Mouse (Mus musculus): ENCODE data around the gene Bcap31. TPM values are rescaled to one million over a fixed set of nuclear protein-coding genes. Genes with fewer than 3 reads are reported as not detected.

Gene Bcap31
- polyA plus RNA-seq, 1 experiment from 2014 or later = 117 TPM

GRCm38 (mm10) chrX:73653392-73653791, 62.6 kb downstream of the Bcap31 start:
- ATAC-seq (ENCODE audit: low FRiP score) = no peak
- Histone ChIP-seq H3K27me3 (no peaks in the 10 kb centered on the region), H3K4me3 (replicated peaks) (no peak overlapping the region), H3K9me3 (no peaks in the 10 kb centered on the region), H3K27ac (no peak overlapping the region), H3K4me2 (no peak overlapping the region), H3K4me1 (peaks cover 2% of the 10 kb centered on the region; the same call in 1 of the 2 replicates), H3K9ac (no peak overlapping the region), H3K36me3 (replicated peaks) (no peaks in the 10 kb centered on the region)
- WGBS = 83% methylated on average over 6 of the region's 6 CpGs

GRCm38 (mm10) chrX:73650869-73651268, 65.1 kb downstream of the Bcap31 start:
- Histone ChIP-seq H3K36me3 (replicated peaks) (no peaks in the 10 kb centered on the region), H3K9me3 (no peaks in the 10 kb centered on the region), H3K4me3 (replicated peaks) (no peak overlapping the region), H3K9ac (no peak overlapping the region), H3K27me3 (no peaks in the 10 kb centered on the region), H3K4me2 (no peak overlapping the region), H3K4me1 (no peaks in the 10 kb centered on the region), H3K27ac (no peak overlapping the region)
- no peak for ATAC-seq (ENCODE audit: low FRiP score)
- WGBS = 72% methylated on average over 3 of the region's 3 CpGs

GRCm38 (mm10) chrX:73645121-73645520, 70.9 kb downstream of the Bcap31 start:
- Histone ChIP-seq H3K4me1 (no peaks in the 10 kb centered on the region), H3K9ac (no peak overlapping the region), H3K36me3 (replicated peaks) (no peaks in the 10 kb centered on the region), H3K9me3 (no peaks in the 10 kb centered on the region), H3K27me3 (peaks cover 21% of the 10 kb centered on the region), H3K4me3 (replicated peaks) (no peak overlapping the region), H3K27ac (no peak overlapping the region), H3K4me2 (no peak overlapping the region)
- 27% methylated on average over 4 of the region's 4 CpGs for WGBS
- ATAC-seq (ENCODE audit: low FRiP score) = no peak

GRCm38 (mm10) chrX:73639901-73640469, 76.0 kb downstream of the Bcap31 start:
- Histone ChIP-seq H3K27ac (no peak overlapping the region), H3K9ac (no peak overlapping the region), H3K4me1 (peaks cover 4% of the 10 kb centered on the region; the same call in 1 of the 2 replicates), H3K9me3 (no peaks in the 10 kb centered on the region), H3K4me2 (peak overlapping the region; percentile 50), H3K4me3 (replicated peaks) (peak overlapping the region; percentile 33), H3K36me3 (replicated peaks) (no peaks in the 10 kb centered on the region), H3K27me3 (peaks cover 71% of the 10 kb centered on the region)
- WGBS = 25% methylated on average over 28 of the region's 41 CpGs
- ATAC-seq (ENCODE audit: low FRiP score) = no peak

- 19% methylated on average over 28 of the region's 28 CpGs for WGBS
- peak within 1 kb of the TSS; percentile 38; the same call in 1 of the 2 replicates for H3K9ac ChIP-seq
- H3K9me3 ChIP-seq = no peaks in the 10 kb centered on the region
- no peak within 1 kb of the TSS for H3K27ac ChIP-seq
- peak within 1 kb of the TSS; percentile 50 for H3K4me2 ChIP-seq
- H3K27me3 ChIP-seq = peaks cover 78% of the 10 kb centered on the region
- H3K4me1 ChIP-seq = peaks cover 4% of the 10 kb centered on the region; the same call in 1 of the 2 replicates
- ATAC-seq (ENCODE audit: low FRiP score) = peak; percentile 59; the same call in 1 of the 2 replicates
- H3K36me3 ChIP-seq (replicated peaks) = no peaks in the 10 kb centered on the region
- H3K4me3 ChIP-seq (replicated peaks) = peak within 1 kb of the TSS; percentile 33
Observed at GRCm38 (mm10) chrX:73639255-73639675, 76.7 kb downstream of the Bcap31 start, which contains the start of gene Dusp9. Gene Dusp9 (plus strand): TSS chrX:73639419.

- WGBS = 19% methylated on average over 19 of the region's 19 CpGs
- H3K36me3 ChIP-seq (replicated peaks) = no peaks in the 10 kb centered on the region
- ATAC-seq (ENCODE audit: low FRiP score) = peak; percentile 28; the same call in 1 of the 2 replicates
- H3K4me2 ChIP-seq = peak overlapping the region; percentile 56
- H3K27me3 ChIP-seq = peaks cover 82% of the 10 kb centered on the region
- H3K4me1 ChIP-seq = peaks cover 4% of the 10 kb centered on the region; the same call in 1 of the 2 replicates
- no peak overlapping the region for H3K9ac ChIP-seq
- H3K27ac ChIP-seq = no peak overlapping the region
- H3K9me3 ChIP-seq = no peaks in the 10 kb centered on the region
- H3K4me3 ChIP-seq (replicated peaks) = peak overlapping the region; percentile 31
Observed at GRCm38 (mm10) chrX:73637415-73637814, 78.6 kb downstream of the Bcap31 start.

Other genes starting within 250 kb of the Bcap31 start
- gene Bgn, start 232.6 kb downstream of the Bcap31 start, polyA plus RNA-seq (2016; fragmentation: Nextera tagmentation; extraction: Ambion mirVana) = 21.4 and 21.5 TPM in 2 replicates
- 0.74 and 0.78 TPM in 2 replicates for gene Atp2b3, start 213.1 kb downstream of the Bcap31 start, polyA plus RNA-seq (2016; fragmentation: Nextera tagmentation; extraction: Ambion mirVana)
- 3.7 and 5.4 TPM in 2 replicates for gene Dusp9, start 76.8 kb downstream of the Bcap31 start, polyA plus RNA-seq (2016; fragmentation: Nextera tagmentation; extraction: Ambion mirVana)
- gene Pnck, start 56.1 kb downstream of the Bcap31 start, polyA plus RNA-seq (2016; fragmentation: Nextera tagmentation; extraction: Ambion mirVana) = 31.2 and 32.1 TPM in 2 replicates
- 7.5 and 8.0 TPM in 2 replicates for gene Slc6a8, start 43.0 kb downstream of the Bcap31 start, polyA plus RNA-seq (2016; fragmentation: Nextera tagmentation; extraction: Ambion mirVana)
- 9.2 and 10.4 TPM in 2 replicates for gene Abcd1, start 422 bp upstream of the Bcap31 start, polyA plus RNA-seq (2016; fragmentation: Nextera tagmentation; extraction: Ambion mirVana)
- gene Plxnb3, start 40.9 kb upstream of the Bcap31 start, polyA plus RNA-seq (2016; fragmentation: Nextera tagmentation; extraction: Ambion mirVana) = 0.08 and 0.19 TPM in 2 replicates
- gene Srpk3, start 58.2 kb upstream of the Bcap31 start, polyA plus RNA-seq (2016; fragmentation: Nextera tagmentation; extraction: Ambion mirVana) = 0.95 and 1.3 TPM in 2 replicates
- gene Idh3g, start 70.7 kb upstream of the Bcap31 start, polyA plus RNA-seq (2016; fragmentation: Nextera tagmentation; extraction: Ambion mirVana) = 163 and 164 TPM in 2 replicates
- gene Ssr4, start 70.9 kb upstream of the Bcap31 start, polyA plus RNA-seq (2016; fragmentation: Nextera tagmentation; extraction: Ambion mirVana) = 106 and 117 TPM in 2 replicates
- gene Pdzd4, start 108.8 kb upstream of the Bcap31 start, polyA plus RNA-seq (2016; fragmentation: Nextera tagmentation; extraction: Ambion mirVana) = 2.3 and 2.6 TPM in 2 replicates
- gene Avpr2, start 175.9 kb upstream of the Bcap31 start, polyA plus RNA-seq (2016; fragmentation: Nextera tagmentation; extraction: Ambion mirVana) = 0.29 TPM in 1 of 2 replicates, not detected in the other
- 33.1 and 37.4 TPM in 2 replicates for gene L1cam, start 179.9 kb upstream of the Bcap31 start, polyA plus RNA-seq (2016; fragmentation: Nextera tagmentation; extraction: Ambion mirVana)
- 1.8 and 3.6 TPM in 2 replicates for gene Arhgap4, start 205.7 kb upstream of the Bcap31 start, polyA plus RNA-seq (2016; fragmentation: Nextera tagmentation; extraction: Ambion mirVana)
- gene Naa10, start 205.8 kb upstream of the Bcap31 start, polyA plus RNA-seq (2016; fragmentation: Nextera tagmentation; extraction: Ambion mirVana) = 115 and 117 TPM in 2 replicates
- 10.9 and 11.7 TPM in 2 replicates for gene Renbp, start 214.7 kb upstream of the Bcap31 start, polyA plus RNA-seq (2016; fragmentation: Nextera tagmentation; extraction: Ambion mirVana)

Measured in forebrain, embryonic 12.5 days (tissue).